In genomic region chr14:54253741-54254291, GRCm38 (mm10) we compare ENCODE assay signal across 8 mouse cellular contexts. TPM values are rescaled to one million over a fixed set of nuclear protein-coding genes. Genes with fewer than 3 reads are reported as not detected.
DNase-seq lines count a peak whose midpoint lies in the region; ATAC-seq lines count a peak whose summit lies in the region.

TSS of gene Dad1 (minus strand) at chr14:54254104.
TSS of gene Abhd4 (plus strand) at chr14:54254188.

- peak; percentile 98 for DNase-seq in Muller cell, postnatal 12 days (ENCODE audit: inconsistent ontology term)
- peak; percentile 99 for DNase-seq in cerebellum, adult 9-11 months
- DNase-seq in frontal cortex, adult 2 months (ENCODE audit: extremely low spot score in 1 of 2, low spot score in 1 of 2), result peak; percentile 96 to 99
- peak; percentile 97 for DNase-seq in hindbrain, embryonic 11.5 days (ENCODE audit: low spot score)
- peak; percentile 98 for DNase-seq in layer of hippocampus, postnatal 10 days (ENCODE audit: low spot score in 2 of 2)
- peak; percentile 99 for DNase-seq in lung, postnatal 10 days
- DNase-seq in ovary, postnatal 36 days (ENCODE audit: low spot score), result peak; percentile 98
- DNase-seq in thymus, postnatal 25 days, result peak; percentile 95

- peak; percentile 100 for ATAC-seq in hindbrain, embryonic 11.5 days (ENCODE audit: low FRiP score)

- peak within 1 kb of the TSS; percentile 69 for H3K27ac ChIP-seq in hindbrain, embryonic 11.5 days (ENCODE audit: low read depth, low read length)

- no peaks in the 10 kb centered on the region for H3K9me3 ChIP-seq in hindbrain, embryonic 11.5 days (ENCODE audit: control insufficient read depth, low read length)

- H3K9ac ChIP-seq in hindbrain, embryonic 11.5 days (ENCODE audit: low read depth, low read length), result peak within 1 kb of the TSS; percentile 63

- H3K27me3 ChIP-seq in hindbrain, embryonic 11.5 days (ENCODE audit: control insufficient read depth, insufficient read depth, low read length), result no peaks in the 10 kb centered on the region

- no peaks in the 10 kb centered on the region for H3K36me3 ChIP-seq in hindbrain, embryonic 11.5 days (ENCODE audit: control insufficient read depth, insufficient read depth, low read length)

- WGBS in hindbrain, embryonic 11.5 days, result under 1% methylated on average over 39 of the region's 39 CpGs

- no peaks in the 10 kb centered on the region for H3K4me1 ChIP-seq in hindbrain, embryonic 11.5 days (replicated peaks; ENCODE audit: control insufficient read depth, insufficient read depth, low read length)

- peak within 1 kb of the TSS; percentile 73 for H3K4me3 ChIP-seq in hindbrain, embryonic 11.5 days (ENCODE audit: low read depth, low read length)

- H3K4me2 ChIP-seq in hindbrain, embryonic 11.5 days (replicated peaks; ENCODE audit: low read depth, low read length), result peak within 1 kb of the TSS; percentile 70

RNA-seq across cellular contexts. Expression of gene Dad1, which starts in this region (rescaled TPM):
- polyA plus RNA-seq in frontal cortex, adult 2 months (2012; rRNA removed), result 204 and 283 TPM in 2 replicates
- 270 and 300 TPM in 2 replicates for polyA plus RNA-seq in hindbrain, embryonic 11.5 days (2014; fragmentation: Nextera tagmentation; extraction: Ambion mirVana)
- 100 to 1,000 TPM; 127 TPM for total RNA-seq in layer of hippocampus, postnatal 10 days (2021)

RNA-seq across cellular contexts. Expression of gene Abhd4, which starts in this region (rescaled TPM):
- polyA plus RNA-seq in frontal cortex, adult 2 months (2012; rRNA removed), result 57.3 and 71.9 TPM in 2 replicates
- 44.0 and 47.2 TPM in 2 replicates for polyA plus RNA-seq in hindbrain, embryonic 11.5 days (2014; fragmentation: Nextera tagmentation; extraction: Ambion mirVana)
- total RNA-seq in layer of hippocampus, postnatal 10 days (2021), result 10 to 100 TPM; 45.1 to 49.8 TPM

Comparison
In these comparisons a context has a peak if more than half of its experiments do, and no peak if none do; other contexts are left out.
1. Peak in every context shown above with its lines: DNase-seq, ATAC-seq, H3K4me3 ChIP-seq and H3K27ac ChIP-seq.